Mouse (Mus musculus) cerebellum, adult 2 months (tissue): ENCODE measurements around the gene Fchsd2. TPM values are rescaled to one million over a fixed set of nuclear protein-coding genes. Genes with fewer than 3 reads are reported as not detected.

Experiments used
- DNase-seq, 2 experiments: peaks; one replicate each; pipeline ENCODE4 v3.0.0; 2021
- H3K27ac ChIP-seq: fragments of 200-500 bp; 2 replicates; pipeline ENCODE4 v1.5.1; 2012; ENCODE audit warnings: low read length, control low read depth, inconsistent platforms; ENCODE audit not compliant: insufficient read depth
- H3K27me3 ChIP-seq: fragments of 200-500 bp; 2 replicates; pipeline ENCODE4 v1.6.1; 2012; ENCODE audit warnings: inconsistent platforms, mild to moderate bottlenecking, low read length, moderate library complexity; ENCODE audit not compliant: control insufficient read depth, insufficient read depth
- H3K4me1 ChIP-seq: fragments of 200-500 bp; 2 replicates; pipeline ENCODE4 v1.6.1; 2011; ENCODE audit warnings: low read length; ENCODE audit not compliant: control insufficient read depth, insufficient read depth
- H3K4me3 ChIP-seq: fragments of 200-500 bp; replicated peaks from 2 replicates; pipeline ENCODE3; 2011; ENCODE audit warnings: mild to moderate bottlenecking, low read depth, low read length, control low read depth; ENCODE audit not compliant: insufficient read depth
- CTCF ChIP-seq: fragments of 200-500 bp; IDR thresholded peaks from 2 replicates; pipeline ENCODE4 v1.5.1; 2011; ENCODE audit warnings: low read depth, mild to moderate bottlenecking, control low read depth, low read length, moderate library complexity, borderline replicate concordance; ENCODE audit not compliant: insufficient read depth
- POLR2A ChIP-seq: fragments of 200-500 bp; IDR thresholded peaks from 2 replicates; pipeline ENCODE4 v1.6.1; 2011; ENCODE audit warnings: low read length, control low read depth, borderline replicate concordance; ENCODE audit not compliant: insufficient read depth
- WGBS: fragments of 180-500 bp; shearing (Covaris S2); methylation state at CpG from one replicate; pipeline ENCODE4 v1.1.7; 2018; 5-methylcytosine and 5-hydroxymethylcytosine counted together
- polyA plus RNA-seq: library from polyadenylated mRNA; depleted of rRNA; stranded (reverse); fragments of >200 nt; gene quantifications from 2 replicates; pipeline ENCODE4 v1.2.3, GENCODE M21; 2012

Gene Fchsd2
- polyA plus RNA-seq, 1 experiment, result 29.3 TPM

DNA sequence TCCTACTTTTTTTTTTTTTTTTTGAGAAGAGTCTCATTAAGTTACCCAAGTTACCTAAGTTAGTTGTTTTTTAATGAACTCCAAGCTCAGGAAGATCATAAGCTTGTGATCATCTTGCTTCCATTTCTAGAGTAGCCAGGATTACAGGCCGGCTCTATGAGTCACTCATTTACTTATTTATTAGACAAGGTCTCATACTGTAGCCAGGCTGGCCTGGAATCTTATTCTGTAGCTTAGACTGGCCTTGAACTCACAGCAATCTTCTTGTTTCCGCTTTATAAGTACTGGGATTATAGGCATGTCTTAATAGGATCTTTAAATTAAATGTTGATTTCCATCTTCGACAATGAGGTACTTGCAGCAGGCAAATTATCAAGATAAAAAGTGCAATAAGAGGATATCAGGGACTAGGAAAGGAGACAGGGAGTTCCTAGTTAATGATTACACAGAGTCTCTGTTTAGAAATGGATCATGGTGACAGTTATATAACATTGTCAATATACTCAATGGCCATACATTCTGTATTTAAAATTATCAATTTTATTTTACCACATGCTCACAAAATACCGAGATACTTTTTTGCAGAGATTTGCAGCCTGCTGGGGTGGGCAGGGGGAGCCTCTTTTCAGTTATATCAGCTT lies 7.7 kb upstream of the Fchsd2 start:
- H3K27ac ChIP-seq, result no peak overlapping the region
- no peak for TF ChIP-seq CTCF
- TF ChIP-seq POLR2A, result no peak
- no peaks in the 10 kb centered on the region for H3K27me3 ChIP-seq
- DNase-seq, result no peak
- WGBS, result 92% methylated on average over 4 of the region's 4 CpGs
- no peak overlapping the region for H3K4me3 ChIP-seq
- H3K4me1 ChIP-seq, result no peaks in the 10 kb centered on the region; the same call in 1 of the 2 replicates

DNA sequence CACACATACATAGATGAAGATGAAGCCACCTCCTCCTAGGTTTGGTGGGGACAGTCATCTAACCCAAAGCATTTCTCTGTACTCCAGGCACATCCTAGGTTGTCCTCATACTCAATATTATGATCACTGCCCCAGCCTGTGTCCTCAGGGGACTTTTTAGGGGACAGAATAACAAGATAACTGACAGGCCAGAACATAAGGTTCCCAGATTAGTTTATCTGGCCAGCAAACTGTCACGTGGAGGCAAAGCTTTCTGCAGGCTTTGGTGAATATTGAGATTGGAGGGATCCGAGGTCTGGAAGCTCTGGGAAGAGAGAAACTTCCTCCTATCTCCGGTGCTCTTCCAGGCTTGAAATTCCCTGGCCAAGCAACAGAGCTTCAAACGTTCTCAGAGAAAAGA lies 6.9 kb upstream of the Fchsd2 start:
- TF ChIP-seq CTCF, result no peak
- no peak for TF ChIP-seq POLR2A
- Histone ChIP-seq H3K27me3 (no peaks in the 10 kb centered on the region), H3K27ac (no peak overlapping the region), H3K4me3 (no peak overlapping the region), H3K4me1 (no peaks in the 10 kb centered on the region; the same call in 1 of the 2 replicates)
- DNase-seq, result no peak
- WGBS, result 51% methylated on average over 4 of the region's 4 CpGs

DNA sequence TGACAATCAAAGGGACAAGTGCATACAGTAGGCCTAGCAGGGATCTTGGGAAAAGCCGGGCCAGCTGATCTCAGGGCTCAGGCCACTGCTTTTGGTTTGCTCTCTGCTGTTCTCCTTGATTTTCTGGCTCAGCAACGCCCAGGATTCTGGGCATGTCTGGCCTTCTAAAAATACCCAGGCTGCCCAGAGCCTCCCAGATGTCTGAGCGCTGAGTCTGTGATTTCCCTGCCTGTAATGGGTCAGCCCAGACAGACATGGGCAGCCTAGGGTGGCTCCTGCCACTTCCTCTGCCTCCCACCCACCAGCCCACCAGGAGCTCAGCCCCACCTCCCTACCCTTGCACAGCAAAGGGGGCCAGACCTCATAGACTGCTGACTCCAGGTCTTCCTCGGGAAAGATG lies 4.0 kb upstream of the Fchsd2 start:
- no peak for DNase-seq
- no peak overlapping the region for H3K27ac ChIP-seq
- TF ChIP-seq POLR2A (no peak), CTCF (no peak)
- no peak overlapping the region for H3K4me3 ChIP-seq
- peaks cover 5% of the 10 kb centered on the region; the same call in 1 of the 2 replicates for H3K4me1 ChIP-seq
- no peaks in the 10 kb centered on the region for H3K27me3 ChIP-seq
- WGBS, result 26% methylated on average over 4 of the region's 4 CpGs

DNA sequence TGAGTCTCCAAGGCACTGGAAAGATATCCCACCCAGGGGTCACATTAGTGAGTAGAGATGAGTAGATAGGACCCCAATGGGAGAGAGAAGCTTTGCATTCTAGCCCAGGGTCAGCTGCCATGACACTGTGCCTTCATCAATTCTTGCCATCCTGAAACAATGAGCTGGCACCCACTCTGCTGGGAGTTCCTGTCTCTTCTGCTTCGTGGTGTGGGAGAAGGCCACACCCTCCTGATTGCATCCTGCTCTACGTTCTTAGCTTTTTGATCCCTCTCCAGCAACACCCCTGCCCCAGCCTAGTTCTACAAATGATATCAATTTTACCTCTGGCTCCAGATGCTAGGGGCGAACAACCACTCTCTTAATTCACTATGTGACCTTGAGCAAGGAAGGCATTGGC lies 3.4 kb upstream of the Fchsd2 start:
- no peak for DNase-seq
- no peak overlapping the region for H3K27ac ChIP-seq
- H3K4me3 ChIP-seq, result no peak overlapping the region
- TF ChIP-seq POLR2A, result no peak
- TF ChIP-seq CTCF, result no peak
- H3K4me1 ChIP-seq, result peaks cover 5% of the 10 kb centered on the region; the same call in 1 of the 2 replicates
- H3K27me3 ChIP-seq, result no peaks in the 10 kb centered on the region
- WGBS, result 72% methylated on average over 3 of the region's 3 CpGs

DNA sequence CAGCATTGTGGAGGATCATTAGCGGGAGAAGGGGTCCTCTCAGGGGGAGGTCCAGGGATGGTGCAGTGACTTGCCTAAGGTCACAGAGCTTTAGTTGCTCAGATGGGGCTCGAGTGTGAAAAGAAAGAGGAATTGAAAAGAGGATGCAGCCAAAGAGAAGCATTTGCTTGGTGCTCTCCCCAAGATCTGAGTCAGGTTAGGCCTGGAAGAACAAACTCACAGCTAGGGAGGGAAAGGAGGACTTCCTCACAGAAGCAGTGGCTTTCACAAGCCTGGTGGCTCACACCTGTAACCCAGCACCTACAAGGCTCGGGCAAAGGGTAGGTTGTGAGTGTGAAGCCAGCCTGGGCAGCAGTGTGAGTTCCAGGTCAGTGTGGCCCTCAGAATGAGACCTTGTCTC lies 568 bp downstream of the Fchsd2 start:
- TF ChIP-seq CTCF, result no peak
- TF ChIP-seq POLR2A, result no peak
- no peaks in the 10 kb centered on the region for H3K27me3 ChIP-seq
- H3K4me1 ChIP-seq, result peaks cover 10% of the 10 kb centered on the region; the same call in 1 of the 2 replicates
- H3K4me3 ChIP-seq, result no peak overlapping the region
- DNase-seq, result no peak
- WGBS, result 84% methylated on average over 3 of the region's 3 CpGs
- no peak overlapping the region for H3K27ac ChIP-seq

DNA sequence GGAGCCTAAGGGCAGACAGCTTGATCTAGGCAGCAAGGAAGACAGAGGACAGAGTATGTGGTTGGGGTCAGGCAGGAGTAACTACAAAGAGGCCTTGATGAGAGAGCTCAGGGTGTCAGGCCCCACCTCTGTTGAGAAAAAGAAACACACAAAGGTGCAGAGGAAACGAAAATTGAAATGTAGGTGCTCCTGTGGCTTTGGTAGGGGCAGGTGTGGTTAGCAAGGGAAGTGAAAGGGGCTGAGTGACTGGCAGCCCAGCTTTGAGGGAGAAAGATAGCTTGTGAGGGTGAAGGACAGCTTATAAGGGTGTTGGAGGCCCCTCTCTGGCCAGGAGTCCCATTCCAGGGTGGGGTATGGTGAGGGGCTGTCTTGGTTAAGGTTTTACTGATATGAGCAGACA lies 2.1 kb downstream of the Fchsd2 start:
- 100% methylated on average over 1 of the region's 1 CpGs for WGBS
- TF ChIP-seq CTCF (no peak), POLR2A (no peak)
- DNase-seq, result no peak
- Histone ChIP-seq H3K4me1 (peaks cover 10% of the 10 kb centered on the region; the same call in 1 of the 2 replicates), H3K4me3 (no peak overlapping the region), H3K27ac (no peak overlapping the region), H3K27me3 (no peaks in the 10 kb centered on the region)

DNA sequence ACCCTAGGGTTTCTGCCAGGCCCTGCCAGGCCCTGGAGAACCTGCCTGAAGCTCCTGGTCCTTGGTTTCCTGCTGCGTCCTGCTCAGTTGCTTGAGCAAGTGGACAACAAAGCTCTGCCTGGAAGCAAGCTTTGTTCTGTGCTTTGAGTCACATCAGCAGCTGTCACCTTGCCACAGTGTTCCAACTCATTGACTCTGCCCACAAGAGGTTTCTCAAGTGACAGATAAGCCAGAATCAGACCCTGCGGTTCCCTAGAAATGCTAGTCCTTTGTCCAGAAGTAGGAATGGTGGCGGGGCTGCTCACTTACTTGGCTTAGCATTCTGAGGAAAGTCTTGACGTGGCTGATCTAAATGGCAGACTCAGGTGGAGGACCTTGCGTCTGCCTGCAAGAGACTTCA lies 2.9 kb downstream of the Fchsd2 start:
- DNase-seq, result peak in 1 of 2 experiments; percentile 16
- H3K4me1 ChIP-seq, result peaks cover 11% of the 10 kb centered on the region
- 72% methylated on average over 5 of the region's 5 CpGs for WGBS
- no peak overlapping the region for H3K4me3 ChIP-seq
- H3K27ac ChIP-seq, result no peak overlapping the region
- no peaks in the 10 kb centered on the region for H3K27me3 ChIP-seq
- no peak for TF ChIP-seq POLR2A
- no peak for TF ChIP-seq CTCF

DNA sequence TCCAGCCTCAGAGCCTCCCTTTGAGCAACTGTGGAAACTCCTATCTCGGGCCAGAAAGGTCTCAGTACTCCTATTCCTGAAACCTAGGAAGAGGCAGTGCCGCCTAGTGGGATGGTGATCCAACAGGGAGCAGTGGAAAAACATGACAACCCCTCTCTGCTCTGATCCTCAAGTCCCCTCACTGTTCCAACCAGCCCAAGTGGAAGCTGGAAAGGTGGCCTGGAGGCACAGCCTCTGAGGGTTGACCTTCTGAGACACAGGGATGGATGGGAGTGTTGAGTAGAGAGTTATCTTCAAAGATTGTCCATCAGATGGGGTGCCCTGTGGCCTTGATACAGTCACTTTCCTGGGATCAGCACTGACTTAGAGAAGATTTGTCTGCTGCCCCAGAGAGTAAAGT lies 3.9 kb downstream of the Fchsd2 start:
- H3K4me1 ChIP-seq, result peaks cover 20% of the 10 kb centered on the region
- no peak for DNase-seq
- no peak for TF ChIP-seq CTCF
- no peak for TF ChIP-seq POLR2A
- no peaks in the 10 kb centered on the region for H3K27me3 ChIP-seq
- no peak overlapping the region for H3K27ac ChIP-seq
- no peak overlapping the region for H3K4me3 ChIP-seq
- 95% methylated on average over 2 of the region's 2 CpGs for WGBS

DNA sequence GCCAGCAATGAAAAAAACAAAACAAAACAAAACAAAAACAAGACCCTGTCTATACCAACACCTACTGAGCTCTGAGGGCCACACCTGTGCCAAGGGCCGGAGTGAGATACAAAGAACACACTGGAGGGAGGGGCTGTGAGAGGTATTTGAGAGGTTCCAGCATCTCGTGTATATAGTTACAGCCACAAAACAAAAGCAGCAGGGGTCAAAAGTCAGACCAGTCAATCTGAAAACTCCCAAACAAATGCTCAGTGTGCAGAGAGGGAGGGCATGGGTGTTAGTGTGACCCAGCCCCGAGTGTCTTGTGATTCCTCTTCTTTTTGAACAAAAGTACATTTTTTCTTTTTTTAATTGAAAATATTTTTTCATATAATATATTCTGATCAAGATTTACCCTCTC lies 4.4 kb downstream of the Fchsd2 start:
- TF ChIP-seq POLR2A (no peak), CTCF (no peak)
- no peaks in the 10 kb centered on the region for H3K27me3 ChIP-seq
- WGBS, result 83% methylated on average over 3 of the region's 3 CpGs
- no peak overlapping the region for H3K4me3 ChIP-seq
- H3K4me1 ChIP-seq, result peaks cover 20% of the 10 kb centered on the region
- H3K27ac ChIP-seq, result no peak overlapping the region
- DNase-seq, result no peak
